Mouse (Mus musculus) midbrain, embryonic 14.5 days (tissue): ENCODE data around the gene Ppp1r1c. TPM values are rescaled to one million over a fixed set of nuclear protein-coding genes. Genes with fewer than 3 reads are reported as not detected.

Source experiments
- ATAC-seq: fragments of 200-750 bp; cut with Nextera tagmentation; 2 replicates; pipeline ENCODE4 v1.8.0; 2017; ENCODE audit warnings: moderate number of reproducible peaks, moderate library complexity; ENCODE audit not compliant: low FRiP score, low TSS enrichment
- DNase-seq: peaks from one replicate; pipeline ENCODE4 v3.0.0-alpha.2; 2015
- H3K27ac ChIP-seq: fragments of 300-500 bp; sonication (generic); replicated peaks from 2 replicates; pipeline ENCODE4 v1.5.1; 2014; ENCODE audit warnings: mild to moderate bottlenecking, low read depth, low read length, moderate library complexity
- H3K27me3 ChIP-seq: fragments of 300-500 bp; sonication (generic); 2 replicates; pipeline ENCODE4 v1.6.1; 2014; ENCODE audit warnings: low read length, control low read depth, mixed read lengths; ENCODE audit not compliant: control insufficient read depth, insufficient read depth
- H3K36me3 ChIP-seq: fragments of 300-500 bp; sonication (generic); 2 replicates; pipeline ENCODE4 v1.6.1; 2014; ENCODE audit warnings: low read length, control low read depth; ENCODE audit not compliant: control insufficient read depth, insufficient read depth
- H3K4me1 ChIP-seq: fragments of 300-500 bp; sonication (generic); 2 replicates; pipeline ENCODE4 v1.6.1; 2014; ENCODE audit warnings: mild to moderate bottlenecking, antibody characterized with exemption, low read length, control low read depth; ENCODE audit not compliant: control insufficient read depth, insufficient read depth
- H3K4me2 ChIP-seq: fragments of 300-500 bp; sonication (generic); 2 replicates; pipeline ENCODE4 v1.6.1; 2014; ENCODE audit warnings: mild to moderate bottlenecking, low read length, moderate library complexity
- H3K4me3 ChIP-seq: fragments of 300-500 bp; sonication (generic); replicated peaks from 2 replicates; pipeline ENCODE4 v1.5.1; 2014; ENCODE audit warnings: low read depth, low read length
- H3K9ac ChIP-seq: fragments of 300-500 bp; sonication (generic); replicated peaks from 2 replicates; pipeline ENCODE4 v1.6.1; 2014; ENCODE audit warnings: mild to moderate bottlenecking, low read length, moderate library complexity
- H3K9me3 ChIP-seq: fragments of 300-500 bp; sonication (generic); 2 replicates; pipeline ENCODE4 v1.6.1; 2016; ENCODE audit warnings: low read length, control low read depth, mixed read lengths; ENCODE audit not compliant: control insufficient read depth
- WGBS: fragments of 180-500 bp; shearing (Covaris S2); extraction: QIAGEN DNeasy Blood & Tissue Kit; methylation state at CpG from one replicate; pipeline ENCODE4 v1.1.7; 2014; 5-methylcytosine and 5-hydroxymethylcytosine counted together
- polyA plus RNA-seq: library from polyadenylated mRNA; unstranded; fragments of >200 nt; fragmentation: Nextera tagmentation; extraction: Ambion mirVana; gene quantifications from 2 replicates; pipeline ENCODE4 v1.2.1, GENCODE M21; 2014

Ppp1r1c gene
- polyA plus RNA-seq, 1 experiment from 2014 or later = 4.5 TPM

- no peak overlapping the region for H3K4me2 ChIP-seq
- H3K27ac ChIP-seq = no peak overlapping the region
- no peak for DNase-seq
- ATAC-seq = no peak
- H3K27me3 ChIP-seq = no peaks in the 10 kb centered on the region
- H3K9ac ChIP-seq = no peak overlapping the region
- no peaks in the 10 kb centered on the region for H3K9me3 ChIP-seq
- H3K36me3 ChIP-seq = no peaks in the 10 kb centered on the region
- no peaks in the 10 kb centered on the region for H3K4me1 ChIP-seq
- H3K4me3 ChIP-seq = no peak overlapping the region
- WGBS = 94% methylated on average over 1 of the region's 1 CpGs
These were observed 149.3 kb downstream of the Ppp1r1c start for GRCm38 (mm10) chr2:79856874-79857273.

GRCm38 (mm10) chr2:79865275-79865999, 157.9 kb downstream of the Ppp1r1c start:
- Histone ChIP-seq H3K36me3 (no peaks in the 10 kb centered on the region), H3K4me2 (no peak overlapping the region), H3K4me1 (no peaks in the 10 kb centered on the region), H3K4me3 (no peak overlapping the region), H3K9me3 (no peaks in the 10 kb centered on the region), H3K9ac (no peak overlapping the region), H3K27me3 (no peaks in the 10 kb centered on the region), H3K27ac (no peak overlapping the region)
- WGBS = 44% methylated on average over 9 of the region's 9 CpGs
- peak; percentile 83 for ATAC-seq
- peak; percentile 91 for DNase-seq

Other genes starting within 250 kb of the Ppp1r1c start
- gene Itprid2, start 72.4 kb upstream of the Ppp1r1c start, polyA plus RNA-seq = 2.9 and 5.1 TPM in 2 replicates